Mouse (Mus musculus): ENCODE results near the gene Olfr293. TPM values are rescaled to one million over a fixed set of nuclear protein-coding genes. Genes with fewer than 3 reads are reported as not detected.

Olfr293 gene
- not detected in 2 replicates for polyA plus RNA-seq (2015; fragmentation: Nextera tagmentation; extraction: Ambion mirVana)

DNA sequence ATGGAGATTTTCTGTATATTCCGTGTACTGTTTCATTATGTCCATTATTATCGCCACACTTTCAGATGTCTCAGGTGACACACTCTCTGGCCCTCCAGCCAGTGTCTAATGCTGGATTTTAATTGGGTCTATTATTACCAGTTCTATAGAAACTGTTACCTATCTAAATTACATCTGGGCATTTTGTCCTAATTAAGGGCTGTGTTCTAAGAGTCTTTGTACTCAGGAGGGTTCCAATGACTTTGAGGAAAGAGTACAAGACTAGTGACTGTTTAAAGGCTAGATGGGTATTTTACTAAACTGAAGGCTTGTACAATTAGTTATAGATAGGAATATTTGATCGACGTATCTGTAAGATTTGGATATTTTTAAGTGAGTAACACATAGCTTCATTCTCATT is at the start of gene Olfr293:
Gene Olfr293 (plus strand): TSS at position 301 of the 400 bp plus-strand sequence.
- 96% methylated on average over 4 of the region's 4 CpGs for WGBS
- Histone ChIP-seq H3K4me2 (no peak within 1 kb of the TSS), H3K4me3 (no peak within 1 kb of the TSS), H3K36me3 (no peaks in the 10 kb centered on the region), H3K27me3 (no peaks in the 10 kb centered on the region), H3K9ac (no peak within 1 kb of the TSS), H3K9me3 (no peaks in the 10 kb centered on the region), H3K4me1 (replicated peaks) (no peaks in the 10 kb centered on the region), H3K27ac (replicated peaks) (no peak within 1 kb of the TSS)
- ATAC-seq (ENCODE audit: low read depth): no peak

DNA sequence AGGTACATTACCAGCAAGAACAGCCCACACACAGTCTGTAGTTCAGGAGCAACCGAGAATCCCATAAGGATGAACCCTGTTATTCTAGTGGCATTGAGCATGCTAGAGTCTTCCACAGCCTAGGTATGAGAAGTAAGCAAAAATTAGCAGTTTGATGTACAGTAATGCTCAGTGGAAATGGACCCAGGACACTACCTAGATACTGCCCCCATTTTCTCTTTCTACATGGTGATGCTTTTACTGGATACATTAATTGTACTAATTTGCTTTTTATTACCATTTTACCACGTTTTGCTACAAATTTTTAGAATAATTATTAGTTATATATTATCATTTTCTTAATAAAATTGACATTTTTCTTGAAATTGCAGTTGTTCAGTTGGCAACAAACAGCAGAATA is 32.3 kb upstream of the Olfr293 start, which contains the start of gene Olfr294:
Gene Olfr294 (minus strand): TSS at position 101 of the 400 bp plus-strand sequence.
- Histone ChIP-seq H3K4me2 (no peak within 1 kb of the TSS), H3K4me1 (replicated peaks) (no peaks in the 10 kb centered on the region), H3K27ac (replicated peaks) (no peak within 1 kb of the TSS), H3K36me3 (no peaks in the 10 kb centered on the region), H3K9ac (no peak within 1 kb of the TSS), H3K9me3 (no peaks in the 10 kb centered on the region), H3K27me3 (no peaks in the 10 kb centered on the region), H3K4me3 (no peak within 1 kb of the TSS)
- 71% methylated on average over 2 of the region's 2 CpGs for WGBS
- ATAC-seq (ENCODE audit: low read depth): no peak

DNA sequence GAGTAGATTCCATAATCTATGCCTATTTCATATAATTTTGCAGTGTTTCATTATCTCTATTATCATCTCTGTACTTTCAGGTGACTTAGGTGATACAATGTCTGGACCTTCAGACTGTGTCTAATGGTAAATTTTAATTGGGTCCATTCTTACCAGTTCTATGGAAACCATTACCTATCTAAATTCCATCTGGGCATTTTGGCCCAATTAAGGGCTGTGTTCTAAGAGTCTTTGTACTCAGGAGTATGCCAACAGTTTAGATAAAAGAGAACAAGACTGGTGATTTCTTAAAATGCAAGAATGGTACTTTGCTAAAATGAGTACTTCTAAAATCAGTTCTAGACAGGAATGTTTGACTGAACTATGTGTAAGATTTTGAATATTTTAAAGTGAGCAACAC is 39.2 kb downstream of the Olfr293 start, which contains the start of gene Olfr292:
Gene Olfr292 (plus strand): TSS at position 301 of the 400 bp plus-strand sequence.
- no peaks in the 10 kb centered on the region for H3K4me1 ChIP-seq (replicated peaks)
- no peaks in the 10 kb centered on the region for H3K9me3 ChIP-seq
- H3K36me3 ChIP-seq: no peaks in the 10 kb centered on the region
- no peak within 1 kb of the TSS for H3K4me3 ChIP-seq
- no peak for ATAC-seq (ENCODE audit: low read depth)
- no peak within 1 kb of the TSS for H3K27ac ChIP-seq (replicated peaks)
- H3K9ac ChIP-seq: no peak within 1 kb of the TSS
- no peaks in the 10 kb centered on the region for H3K27me3 ChIP-seq
- H3K4me2 ChIP-seq: no peak within 1 kb of the TSS

Other genes with a start within 250 kb of the Olfr293 start
- not detected in 2 replicates for gene Olfr301, start 245.2 kb upstream of the Olfr293 start, polyA plus RNA-seq (2015; fragmentation: Nextera tagmentation; extraction: Ambion mirVana)
- not detected in 2 replicates for gene Olfr299, start 189.1 kb upstream of the Olfr293 start, polyA plus RNA-seq (2015; fragmentation: Nextera tagmentation; extraction: Ambion mirVana)
- gene Olfr298, start 156.6 kb upstream of the Olfr293 start, polyA plus RNA-seq (2015; fragmentation: Nextera tagmentation; extraction: Ambion mirVana): not detected in 2 replicates
- gene Olfr297, start 129.1 kb upstream of the Olfr293 start, polyA plus RNA-seq (2015; fragmentation: Nextera tagmentation; extraction: Ambion mirVana): not detected in 2 replicates
- not detected in 2 replicates for gene Olfr295, start 65.2 kb upstream of the Olfr293 start, polyA plus RNA-seq (2015; fragmentation: Nextera tagmentation; extraction: Ambion mirVana)
- gene Olfr294, start 32.4 kb upstream of the Olfr293 start, polyA plus RNA-seq (2015; fragmentation: Nextera tagmentation; extraction: Ambion mirVana): not detected in 2 replicates
- not detected in 2 replicates for gene Olfr292, start 39.3 kb downstream of the Olfr293 start, polyA plus RNA-seq (2015; fragmentation: Nextera tagmentation; extraction: Ambion mirVana)
- 0.30 and 0.43 TPM in 2 replicates for gene Folh1, start 126.9 kb downstream of the Olfr293 start, polyA plus RNA-seq (2015; fragmentation: Nextera tagmentation; extraction: Ambion mirVana)
- gene Vmn2r77, start 146.0 kb downstream of the Olfr293 start, polyA plus RNA-seq (2015; fragmentation: Nextera tagmentation; extraction: Ambion mirVana): not detected in 2 replicates

Data from neural tube, embryonic 13.5 days (tissue).